Mouse (Mus musculus) heart, adult 11 months (tissue): ENCODE data around the gene Hs6st1.

Source experiments
- DNase-seq: peaks from one replicate; pipeline ENCODE4 v3.0.0; 2022

The Hs6st1 gene

DNA sequence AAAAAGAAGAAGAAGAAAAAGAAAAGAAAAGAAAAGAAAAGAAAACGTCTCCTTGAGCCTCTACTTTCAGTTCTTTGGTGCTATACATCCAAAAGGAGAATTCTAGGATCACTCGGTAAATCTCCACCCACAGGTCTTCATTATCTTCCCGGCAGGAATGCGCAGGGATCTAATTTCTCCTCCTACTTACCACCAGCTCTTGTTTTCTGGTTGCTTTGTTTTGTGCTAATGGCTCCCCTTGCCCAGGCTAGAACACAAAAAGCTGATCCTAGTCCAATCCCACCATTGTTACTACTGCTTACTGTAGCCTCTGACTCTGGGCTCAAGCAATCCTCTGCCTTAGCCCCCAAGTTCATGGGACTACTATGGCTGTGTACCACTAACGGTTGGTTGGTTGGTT is 16.9 kb downstream of the Hs6st1 start:
- DNase-seq, result no peak

- DNase-seq, result no peak
Observed at GRCm38 (mm10) chr1:36088367-36088766, 20.2 kb downstream of the Hs6st1 start.

DNA sequence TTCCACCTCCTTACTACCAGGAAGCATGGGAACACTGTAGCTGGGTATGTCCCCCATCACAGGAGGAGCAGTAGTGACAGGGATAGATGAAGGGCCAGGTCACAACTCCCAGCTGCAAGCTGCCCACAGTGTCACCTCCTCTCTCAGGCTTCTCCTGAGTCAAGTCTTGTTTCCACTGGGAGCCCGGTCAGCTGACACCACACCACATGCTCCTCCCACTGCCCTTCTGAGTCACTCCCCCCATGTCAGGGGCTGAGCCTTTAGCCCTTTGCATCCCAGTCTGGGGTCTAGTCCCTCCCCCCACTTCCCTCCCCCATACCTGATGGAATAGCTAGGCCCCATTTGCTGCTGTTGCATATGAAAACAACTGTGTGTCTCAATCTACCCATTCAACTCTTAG is 21.3 kb downstream of the Hs6st1 start:
- peak; percentile 91 for DNase-seq

DNA sequence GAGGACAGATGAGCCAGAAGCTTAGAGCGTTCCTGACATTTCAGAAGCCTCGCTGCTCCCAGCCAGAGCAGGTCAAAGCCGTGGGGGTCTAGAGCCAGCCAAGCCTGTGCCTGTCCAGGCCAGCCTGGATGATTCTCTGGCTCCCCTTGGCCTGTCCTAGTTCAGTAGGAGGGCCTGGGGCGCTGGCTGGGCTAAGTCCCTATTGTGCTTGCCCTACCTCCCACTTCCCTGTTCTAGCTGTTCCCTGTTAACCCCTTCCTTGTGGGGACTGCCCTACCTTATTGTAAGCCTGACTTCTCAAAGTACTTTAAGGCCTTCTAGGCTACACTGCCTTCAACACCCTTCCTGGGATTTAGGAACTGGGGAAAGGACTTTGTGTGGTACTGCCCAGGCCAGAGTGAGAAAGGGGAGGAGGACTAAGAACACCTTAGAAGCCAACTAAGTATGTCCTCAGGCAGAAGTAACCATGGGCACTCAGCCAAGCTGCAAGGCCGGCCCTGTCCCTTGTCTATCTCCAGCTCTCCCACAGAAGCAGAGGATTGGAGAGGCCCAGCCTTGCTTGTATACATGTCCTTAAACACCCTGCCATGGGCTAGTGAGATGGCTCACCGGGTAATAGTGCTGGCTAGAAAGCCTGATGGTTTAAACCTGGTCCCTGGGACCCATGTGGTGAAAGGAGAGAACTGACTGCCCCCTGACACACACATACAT is 22.0 kb downstream of the Hs6st1 start:
- DNase-seq, result no peak

- no peak for DNase-seq
Observed at GRCm38 (mm10) chr1:36090722-36091110, 22.5 kb downstream of the Hs6st1 start.

DNA sequence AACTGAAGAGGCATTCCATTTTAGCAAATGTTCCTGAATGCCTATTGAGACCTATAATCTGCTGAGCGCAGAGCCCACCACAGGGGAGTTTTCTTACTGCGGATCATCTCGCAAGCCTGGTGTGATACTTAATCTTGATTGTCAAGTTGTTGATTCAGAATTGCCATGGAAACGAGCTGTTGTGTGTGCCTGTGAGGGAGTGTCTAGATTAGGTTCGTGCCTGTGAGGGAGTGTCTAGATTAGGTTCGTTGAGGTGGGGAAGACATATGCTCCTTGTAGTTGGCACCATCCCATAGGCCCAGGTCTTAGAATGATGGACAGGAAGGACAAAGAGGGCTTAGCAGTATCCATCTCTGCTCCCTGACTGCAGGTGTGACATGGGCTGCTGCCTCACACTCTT is 23.0 kb downstream of the Hs6st1 start:
- DNase-seq, result no peak

DNA sequence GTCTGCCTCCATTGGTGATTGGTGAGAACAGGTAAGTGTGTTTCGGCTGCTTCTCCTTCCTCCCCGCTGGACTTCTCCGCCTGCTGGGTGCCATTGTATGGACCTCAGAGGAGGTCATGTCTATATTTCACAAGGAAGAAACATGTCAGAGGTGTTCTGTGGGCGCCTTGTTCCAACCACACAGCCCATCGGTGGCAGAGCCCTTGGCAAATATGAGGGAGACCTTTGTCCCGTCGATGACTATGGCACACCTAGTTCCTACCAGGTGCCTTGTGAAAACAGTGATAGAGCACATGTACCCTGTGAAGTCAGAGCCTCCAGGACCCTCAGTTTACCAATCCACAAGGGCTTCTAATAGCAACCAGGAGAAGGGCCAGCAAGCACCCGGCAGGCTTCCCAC is 25.5 kb downstream of the Hs6st1 start:
- no peak for DNase-seq

GRCm38 (mm10) chr1:36095423-36096272 is 27.4 kb downstream of the Hs6st1 start:
- peak; percentile 90 for DNase-seq

GRCm38 (mm10) chr1:36098432-36098831 is 30.2 kb downstream of the Hs6st1 start:
- no peak for DNase-seq

DNA sequence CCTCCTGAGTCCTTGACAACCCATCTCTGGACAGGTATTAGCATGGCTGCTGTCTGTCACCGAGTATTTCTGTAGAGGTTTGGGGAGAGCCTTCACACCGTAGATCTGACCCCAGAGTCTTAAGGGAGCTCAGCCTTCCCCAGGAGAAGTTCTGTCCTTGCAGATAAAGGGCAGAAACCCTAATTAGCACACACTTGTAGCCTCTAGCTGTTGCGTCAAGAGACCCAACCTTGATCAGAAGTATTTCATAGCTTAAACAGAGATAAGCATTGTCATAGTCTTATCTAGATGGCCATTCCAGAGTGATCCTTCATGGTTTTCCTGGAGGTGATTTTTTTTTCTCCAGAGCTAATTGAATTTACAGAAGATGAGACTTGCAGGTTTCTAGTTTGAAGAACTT is 32.2 kb downstream of the Hs6st1 start:
- no peak for DNase-seq

GRCm38 (mm10) chr1:36105917-36106706 is 37.9 kb downstream of the Hs6st1 start:
- DNase-seq, result no peak

DNA sequence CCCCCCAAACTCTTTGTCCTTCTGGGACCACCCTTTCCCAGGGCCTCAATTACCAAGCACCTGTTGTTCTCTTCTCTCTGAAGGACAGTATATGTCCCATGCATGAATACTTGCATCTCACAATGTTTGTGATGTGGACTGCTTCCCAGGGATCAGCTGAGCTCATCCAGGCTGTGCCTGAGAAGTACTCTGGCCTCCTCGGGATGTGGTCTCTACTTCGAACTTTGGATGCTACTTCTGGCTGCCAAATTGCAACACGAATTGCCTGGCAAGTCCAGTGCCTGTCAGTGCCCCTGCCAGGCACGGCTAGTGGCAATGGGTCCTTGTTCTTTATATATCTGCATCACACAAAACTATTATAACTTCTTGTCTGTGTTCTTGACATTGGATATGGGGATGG is 41.8 kb downstream of the Hs6st1 start:
- DNase-seq, result peak; percentile 58

GRCm38 (mm10) chr1:36112665-36113064 is 44.5 kb downstream of the Hs6st1 start:
- peak; percentile 66 for DNase-seq

DNA sequence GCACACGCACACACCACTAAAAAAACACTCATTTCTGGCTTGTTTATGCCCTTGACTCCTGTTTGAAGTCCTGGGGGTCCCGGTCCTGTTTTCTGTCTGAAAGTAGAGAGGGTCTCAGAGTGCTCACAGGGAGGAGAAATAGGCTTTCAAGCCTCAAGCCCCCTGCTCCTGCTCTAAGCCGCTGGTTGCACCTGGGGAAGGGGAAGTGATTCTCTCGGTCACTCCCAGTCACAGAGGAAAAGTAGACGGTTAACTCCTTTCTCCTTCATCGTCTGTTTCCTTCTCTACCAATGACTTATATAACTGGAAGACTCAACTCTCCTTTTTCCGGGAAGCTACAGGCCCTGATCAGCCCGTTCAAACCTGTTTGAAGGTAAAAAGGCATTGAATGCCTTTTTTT is 45.5 kb downstream of the Hs6st1 start:
- no peak for DNase-seq

DNA sequence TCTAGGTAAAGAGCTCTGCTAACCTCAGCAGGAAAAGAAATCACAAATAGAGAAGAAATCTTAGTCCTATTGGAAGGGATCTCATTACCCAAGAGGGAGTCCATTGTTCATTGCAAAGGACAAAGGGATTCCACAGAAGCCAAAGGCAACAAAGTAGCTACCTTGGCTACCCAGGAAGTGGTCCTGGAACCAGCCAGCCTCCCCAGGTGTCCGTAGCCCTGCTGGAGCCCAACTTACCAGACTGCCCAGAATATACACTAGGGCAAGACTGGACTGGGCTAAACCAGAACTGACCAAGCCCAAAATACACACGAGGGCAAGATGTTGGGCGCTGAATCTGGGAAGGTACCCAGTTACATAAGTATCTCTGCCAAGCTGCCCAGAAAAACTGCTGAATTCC is 46.6 kb downstream of the Hs6st1 start:
- peak; percentile 76 for DNase-seq

DNA sequence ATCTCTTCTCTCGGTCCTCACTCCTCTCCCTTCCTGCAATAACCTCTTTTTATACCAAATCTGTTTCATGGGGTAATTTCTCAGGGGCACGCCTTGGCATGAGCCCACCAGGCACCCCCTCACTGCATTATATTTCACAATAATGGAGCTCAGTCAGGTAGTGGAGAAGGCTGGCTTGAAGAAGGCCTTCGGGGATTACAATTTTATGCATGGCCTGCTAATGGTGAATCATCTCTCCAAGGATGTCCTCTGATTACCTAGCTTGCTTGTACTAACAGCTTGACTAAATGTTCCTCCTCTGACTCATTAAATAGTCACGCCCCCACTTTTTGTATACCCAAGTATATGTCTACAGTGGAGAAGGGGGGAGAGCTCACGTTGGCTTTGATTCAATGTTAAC is 48.3 kb downstream of the Hs6st1 start:
- DNase-seq, result peak; percentile 70

DNA sequence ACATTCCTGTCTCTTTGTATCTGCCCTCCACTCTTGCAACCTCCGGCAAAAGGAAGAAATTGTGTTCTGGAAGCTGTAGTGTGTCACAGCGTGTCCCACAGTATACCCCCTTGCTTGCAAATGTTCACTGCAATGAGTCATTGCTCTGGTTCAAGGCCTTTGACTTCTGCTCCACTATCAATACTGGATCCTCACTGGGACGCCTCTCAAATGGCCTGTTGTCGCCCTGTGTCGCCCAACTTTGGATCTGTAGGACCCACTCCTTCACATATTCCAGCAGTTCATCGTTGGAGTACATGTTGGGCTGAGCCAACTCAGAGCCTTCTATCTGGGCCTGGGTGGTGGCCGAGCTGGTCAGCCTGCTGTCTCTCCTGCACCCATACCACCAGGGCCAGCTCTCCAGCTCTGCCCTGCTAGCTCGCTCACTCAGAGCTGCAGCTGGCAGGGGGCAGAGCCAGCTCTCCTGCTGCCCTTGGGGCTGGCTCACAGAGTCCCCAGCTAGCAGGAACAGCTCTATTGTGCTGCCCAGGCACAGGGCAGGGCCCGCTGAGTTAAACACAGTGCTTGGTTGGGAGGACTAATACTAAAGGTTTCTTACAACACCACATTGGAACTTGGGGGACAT is 50.0 kb downstream of the Hs6st1 start:
- DNase-seq, result peak; percentile 55

GRCm38 (mm10) chr1:36118958-36119357 is 50.8 kb downstream of the Hs6st1 start:
- DNase-seq, result peak; percentile 85

- DNase-seq, result peak; percentile 61
Observed at GRCm38 (mm10) chr1:36119426-36119825, 51.2 kb downstream of the Hs6st1 start.

DNA sequence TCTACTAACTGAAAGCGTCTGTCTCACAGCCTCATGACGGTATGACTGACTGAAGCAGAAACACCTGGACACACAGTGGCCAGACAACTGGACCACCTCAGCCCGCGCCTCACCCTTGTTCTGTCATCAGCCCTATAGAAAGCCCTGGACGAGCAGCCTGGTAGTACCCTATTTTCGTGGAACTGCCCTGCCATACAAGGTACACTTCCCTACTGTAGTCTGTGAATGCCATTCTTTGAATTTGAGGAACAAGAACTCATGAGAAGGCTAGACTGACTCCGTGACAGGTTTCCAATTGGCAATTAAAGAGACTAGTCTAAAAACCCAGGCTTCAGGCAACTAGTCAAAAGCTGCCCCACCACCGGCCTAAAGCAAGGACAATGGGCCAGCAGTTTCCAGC is 53.0 kb downstream of the Hs6st1 start:
- DNase-seq, result peak; percentile 71

GRCm38 (mm10) chr1:36125076-36125475 is 56.9 kb downstream of the Hs6st1 start:
- peak; percentile 71 for DNase-seq

GRCm38 (mm10) chr1:36129126-36129525 is 60.9 kb downstream of the Hs6st1 start:
- DNase-seq, result peak; percentile 93

DNA sequence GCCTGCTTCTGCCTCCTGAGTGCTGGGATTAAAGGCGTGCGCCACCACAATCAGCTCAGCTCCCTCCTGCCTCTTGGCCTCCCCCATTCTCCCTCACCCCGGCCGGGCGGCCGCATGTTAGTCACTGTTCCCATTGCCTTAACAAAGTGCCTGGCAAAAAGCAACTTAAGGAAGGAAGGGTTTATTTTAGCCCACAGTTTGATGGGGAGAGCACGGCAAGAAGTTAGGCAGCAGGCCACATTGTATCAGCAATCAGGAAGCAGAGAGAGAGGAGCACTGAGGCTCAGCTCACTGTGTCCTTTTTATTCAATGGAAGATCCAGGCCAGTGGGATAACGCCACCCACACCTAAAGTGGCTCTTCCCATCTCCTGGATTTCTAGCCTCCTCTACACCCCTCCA is 61.7 kb downstream of the Hs6st1 start:
- no peak for DNase-seq
